Mouse (Mus musculus) hematopoietic stem cell, adult 5-6 weeks (primary cell): ENCODE results near the gene Kri1. TPM values are rescaled to one million over a fixed set of nuclear protein-coding genes. Genes with fewer than 3 reads are reported as not detected.
"Not testable (repeated sequence)": the region's sequence is repeated elsewhere in the genome, so short reads cannot be mapped to it uniquely, and the experiment has no call there.

Source experiments
- ATAC-seq, 2 experiments: fragments of 125-278 bp in 1 of 2; replicated peaks in 1 of 2; 2 replicates each; pipeline ENCODE4 v1.8.0; 2016 to 2017; ENCODE audit warnings: inconsistent platforms in 2 of 2, mild to moderate bottlenecking in 2 of 2, moderate number of reproducible peaks in 2 of 2, low read depth in 1 of 2, moderate TSS enrichment in 1 of 2; ENCODE audit not compliant: low FRiP score in 2 of 2, poor library complexity in 2 of 2, severe bottlenecking in 2 of 2, insufficient read depth in 1 of 2, low TSS enrichment in 1 of 2
- total RNA-seq: library from RNA; stranded (forward); fragments of 172-1452, 232-1000 nt; gene quantifications from 2 replicates; pipeline ENCODE4 v1.2.3, GENCODE M21; 2017

Kri1 gene
- total RNA-seq, 1 experiment from 2014 or later: 98.0 TPM

DNA sequence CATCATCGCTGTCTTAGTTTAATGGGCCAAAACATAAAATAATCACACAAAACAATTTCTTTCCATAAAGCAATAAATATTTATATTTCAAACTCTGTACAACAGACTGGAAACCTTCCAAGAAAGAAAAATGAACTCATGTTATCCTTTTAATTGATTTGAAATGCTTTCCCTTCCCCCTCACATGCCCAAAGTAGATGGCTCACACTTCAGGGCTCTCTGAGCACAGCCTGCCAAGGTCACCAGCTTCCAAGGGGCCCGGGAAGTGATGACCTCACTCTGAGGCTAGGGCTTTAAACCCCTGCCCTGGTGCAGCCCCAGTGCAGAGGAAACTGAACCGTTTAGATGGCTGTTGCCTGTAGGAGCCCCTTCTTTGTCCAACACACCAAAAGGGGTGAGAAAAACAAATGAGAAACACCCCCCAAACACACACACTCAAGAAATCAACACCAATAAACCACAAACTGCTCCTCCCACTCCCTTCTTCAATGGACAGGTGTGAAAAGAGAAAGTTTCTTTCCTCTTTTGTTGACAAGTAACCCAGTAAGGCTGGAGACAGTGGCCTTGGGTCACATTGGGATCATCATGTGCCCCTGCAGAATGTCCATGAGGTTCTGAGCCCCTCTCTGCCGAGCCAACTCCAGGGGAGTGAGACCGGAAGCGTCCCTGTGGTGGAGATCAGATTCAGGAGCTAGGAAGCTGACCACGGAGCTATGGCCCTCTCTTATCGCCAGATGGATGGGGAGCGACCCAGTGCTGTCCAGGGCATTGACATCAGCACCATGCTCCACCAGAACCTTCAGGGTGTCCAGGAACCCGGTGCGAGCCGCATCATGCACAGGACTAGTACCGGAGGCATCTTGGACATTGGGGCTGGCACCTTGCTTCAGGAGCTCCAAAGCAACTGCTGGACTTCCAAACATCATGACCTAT is 901 bp upstream of the Kri1 start:
- no peak for ATAC-seq

- no peak for ATAC-seq
Measured at GRCm38 (mm10) chr9:21286753-21287152, 1.0 kb downstream of the Kri1 start.

GRCm38 (mm10) chr9:21283994-21284393 is 3.8 kb downstream of the Kri1 start:
- no peak for ATAC-seq

GRCm38 (mm10) chr9:21283591-21283990 is 4.2 kb downstream of the Kri1 start:
- no peak for ATAC-seq

GRCm38 (mm10) chr9:21277776-21278175 is 10.0 kb downstream of the Kri1 start:
- ATAC-seq: no peak

- ATAC-seq: no peak
Measured at GRCm38 (mm10) chr9:21276307-21276706, 11.5 kb downstream of the Kri1 start.

DNA sequence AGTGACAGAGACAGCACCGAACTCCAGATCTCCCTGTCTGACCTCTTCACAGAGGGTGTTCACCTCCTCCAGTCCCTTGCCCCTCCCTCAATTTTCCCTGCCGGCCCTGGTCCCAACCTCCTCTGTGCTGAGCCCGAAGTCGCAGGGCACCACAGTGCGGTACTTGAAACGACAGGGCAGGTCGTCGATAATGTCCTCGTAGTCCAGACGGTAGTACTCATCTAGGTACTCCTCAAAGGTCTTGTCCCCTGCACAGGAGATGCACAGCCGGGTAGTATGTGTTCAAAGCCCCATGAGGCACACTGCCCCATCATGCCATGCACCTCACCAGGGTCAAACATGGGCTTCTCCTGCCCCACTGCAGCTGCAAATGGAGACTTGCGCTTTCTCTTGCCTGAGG is 12.0 kb downstream of the Kri1 start:
- ATAC-seq: no peak

DNA sequence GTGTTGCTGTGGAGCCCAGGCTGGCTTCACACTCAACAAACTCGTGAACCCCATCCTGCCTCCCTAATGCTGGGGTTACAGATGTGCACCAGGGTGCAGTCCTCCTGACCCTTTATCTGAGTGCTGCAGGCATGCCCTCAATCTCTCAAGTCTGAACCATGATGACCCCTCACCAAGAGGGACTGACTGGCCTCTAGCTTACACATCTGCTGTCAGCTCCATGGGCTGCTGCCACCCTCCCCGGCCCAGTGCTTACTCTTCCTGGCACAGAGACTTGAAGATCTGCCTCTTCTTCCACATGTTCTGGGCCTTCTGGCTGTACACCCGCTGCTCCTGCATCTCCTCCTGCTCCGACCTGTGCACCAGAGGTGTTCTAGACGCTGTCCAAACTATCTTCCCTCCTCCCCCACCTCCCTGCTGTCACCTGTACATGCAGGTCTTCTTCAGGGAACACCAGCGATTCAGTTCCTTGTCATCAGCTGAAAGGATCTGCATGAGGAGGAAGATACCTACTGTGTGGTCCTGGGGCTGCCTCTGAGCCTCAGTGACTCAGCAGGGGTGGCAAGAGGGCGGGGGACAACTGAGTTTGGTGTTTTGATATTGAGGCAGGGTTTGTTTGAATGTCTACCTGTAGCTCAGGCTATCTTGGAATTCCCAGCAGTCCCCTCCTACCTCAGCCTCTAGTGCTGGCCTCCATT is 12.6 kb downstream of the Kri1 start:
- ATAC-seq: no peak

DNA sequence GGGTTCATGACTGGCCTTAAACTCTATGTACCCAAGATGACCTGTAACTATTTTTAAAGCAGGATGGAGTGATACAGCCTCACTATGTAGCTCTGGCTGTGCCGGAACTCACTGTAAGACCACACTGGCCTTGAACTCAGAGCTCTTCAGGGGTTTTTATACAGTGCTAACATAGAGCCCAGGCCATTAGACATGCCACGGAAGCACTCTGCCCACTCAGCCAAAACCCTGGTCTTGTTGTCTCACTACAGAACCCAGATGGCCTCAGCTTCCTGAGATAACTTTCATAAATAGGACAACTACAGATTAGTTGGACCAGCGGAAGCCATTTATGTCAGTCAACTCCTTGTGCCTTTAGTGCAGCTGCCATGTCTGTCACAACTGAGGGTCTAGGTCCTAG is 13.4 kb downstream of the Kri1 start:
- ATAC-seq: no peak

GRCm38 (mm10) chr9:21273520-21274228 is 14.1 kb downstream of the Kri1 start:
- ATAC-seq: no peak

DNA sequence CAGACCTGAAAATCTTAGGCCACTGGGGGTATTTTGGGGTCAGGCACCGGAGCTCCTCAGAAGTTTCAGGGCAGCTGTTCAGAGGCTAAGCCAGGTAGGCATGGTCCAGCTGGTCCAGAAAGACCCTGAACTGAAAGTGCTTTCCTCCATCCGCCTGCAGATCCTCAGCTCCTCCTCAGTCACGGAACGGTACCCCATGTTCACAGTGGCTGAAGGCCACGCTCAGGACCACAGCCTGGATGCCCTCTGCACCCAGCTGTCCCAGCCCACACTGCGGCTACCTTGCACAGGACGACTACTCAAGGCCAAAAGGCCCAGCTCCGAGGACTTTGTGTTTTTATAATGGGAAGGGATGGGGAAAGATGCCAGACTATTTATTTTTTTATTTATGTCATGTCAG is 14.7 kb downstream of the Kri1 start:
- ATAC-seq: no peak

GRCm38 (mm10) chr9:21272391-21272790 is 15.4 kb downstream of the Kri1 start:
- ATAC-seq: no peak

- not testable (repeated sequence) for ATAC-seq
Measured at GRCm38 (mm10) chr9:21269590-21269989, 18.2 kb downstream of the Kri1 start.

- no peak for ATAC-seq
Measured at GRCm38 (mm10) chr9:21268305-21268704, 19.5 kb downstream of the Kri1 start.

- no peak for ATAC-seq
Measured at GRCm38 (mm10) chr9:21266889-21267288, 20.9 kb downstream of the Kri1 start.

DNA sequence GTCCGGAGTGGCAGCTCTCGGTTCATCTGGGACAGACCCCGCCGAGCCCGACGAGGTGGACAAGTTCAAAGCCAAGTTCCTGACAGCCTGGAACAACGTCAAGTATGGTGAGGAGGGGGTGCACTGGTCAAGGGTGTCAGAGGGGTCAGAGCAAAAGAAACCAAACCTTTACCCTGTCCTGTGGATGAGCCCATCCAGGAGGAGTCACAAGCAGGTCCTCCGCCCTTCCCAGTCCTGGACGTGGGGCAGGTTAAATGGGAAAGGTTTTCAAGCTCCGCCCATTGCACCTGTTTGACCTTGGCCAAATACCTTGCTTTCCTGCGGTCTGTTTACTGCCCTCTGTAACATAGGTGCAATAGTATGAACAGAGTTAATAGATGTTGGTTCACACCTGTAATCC is 22.2 kb downstream of the Kri1 start:
- no peak for ATAC-seq

DNA sequence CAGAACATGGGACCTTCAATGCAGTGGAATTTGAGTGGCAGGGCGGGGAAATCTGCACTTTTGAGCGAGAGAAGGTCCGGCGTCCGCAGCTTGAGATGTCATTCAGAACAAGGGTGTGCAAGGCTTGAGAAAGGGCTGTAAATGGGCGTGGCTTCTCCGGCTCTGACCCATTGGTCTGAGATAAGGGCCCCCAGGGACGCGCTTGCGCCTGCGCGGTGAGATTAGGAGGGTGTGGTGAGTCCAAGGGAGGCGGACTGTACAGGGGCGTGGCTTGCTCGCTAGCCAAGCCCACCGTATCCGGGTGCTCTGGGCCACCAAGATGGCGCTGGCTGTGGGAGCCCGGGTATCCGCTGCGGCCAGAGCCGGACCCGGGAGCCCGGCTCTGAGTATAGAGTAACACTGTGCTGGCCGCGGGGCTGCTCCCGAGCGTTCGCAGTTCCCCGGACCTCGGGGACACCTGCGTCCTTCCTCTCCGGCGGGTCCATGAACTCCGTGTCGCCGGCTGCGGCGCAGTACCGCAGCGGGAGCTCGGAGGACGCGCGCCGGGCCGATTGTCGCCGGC is 22.7 kb downstream of the Kri1 start, which contains the start of gene Atg4d:
TSS of gene Atg4d (plus strand) at position 294 of the 562 bp plus-strand sequence.
- ATAC-seq: peak; percentile 95 to 96
